Comparison of ENCODE assay signal across 26 mouse cellular contexts in the genomic region with DNA sequence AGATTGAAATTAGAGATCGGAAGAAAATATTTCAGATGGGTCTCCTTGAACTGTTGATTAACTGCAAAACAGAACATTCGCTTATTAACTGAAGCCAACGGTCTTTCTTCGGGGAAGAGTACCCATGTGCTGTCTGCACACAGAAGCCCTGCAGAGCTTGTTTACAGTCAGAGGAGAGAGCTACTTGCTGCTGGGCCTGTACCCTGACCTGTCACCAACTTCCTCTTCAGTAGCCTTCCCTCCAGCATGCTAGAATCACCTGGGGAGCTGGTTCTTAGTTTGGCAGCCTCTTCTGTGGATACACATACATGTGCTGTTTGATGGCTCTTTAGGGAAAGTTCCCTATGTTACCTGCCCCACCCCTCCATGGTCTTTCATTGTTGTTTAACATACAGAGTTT. TPM values are rescaled to one million over a fixed set of nuclear protein-coding genes. Genes with fewer than 3 reads are reported as not detected.
DNase-seq lines count a peak whose midpoint lies in the region; ATAC-seq and TF ChIP-seq lines count a peak whose summit lies in the region.
"Had no signal": no experiment of that assay in that cellular context is flagged by ENCODE, and none has a peak within 500 bp of the region (broad histone marks: within the 10 kb centered on the region; RNA-seq: fewer than 3 reads in every experiment).

No protein-coding gene starts in this region.

- peak overlapping the region; percentile 17; the same call in 1 of the 2 replicates for H3K27ac ChIP-seq in liver, embryonic 11.5 days (ENCODE audit: low read depth, low read length)
- H3K27ac ChIP-seq in bone marrow, adult 2 months (ENCODE audit: control insufficient read depth, insufficient read depth, low read depth, low read length, poor library complexity) = peak overlapping the region; percentile 50; the same call in 1 of the 2 replicates
- peak overlapping the region; percentile 96 for H3K27ac ChIP-seq in liver, embryonic 12.5 days
- no peak overlapping the region for H3K27ac ChIP-seq in cerebellum, adult 2 months (ENCODE audit: insufficient read depth, low read length)
- H3K27ac ChIP-seq: forebrain, embryonic 13.5 days; gastrocnemius, adult 2 months; intestine, embryonic 15.5 days; limb, embryonic 10.5 days had no signal

- H3K27me3 ChIP-seq in liver, embryonic 11.5 days (replicated peaks; ENCODE audit: control insufficient read depth, insufficient read depth, low read length) = no peaks in the 10 kb centered on the region
- peaks cover 32% of the 10 kb centered on the region for H3K27me3 ChIP-seq in liver, embryonic 12.5 days (replicated peaks)
- H3K27me3 ChIP-seq in cerebellum, adult 2 months (ENCODE audit: control insufficient read depth, insufficient read depth, low read length) = no peaks in the 10 kb centered on the region
- H3K27me3 ChIP-seq: forebrain, embryonic 13.5 days; intestine, embryonic 15.5 days had no signal

- 85% methylated on average over 4 of the region's 4 CpGs for WGBS in liver, embryonic 11.5 days
- WGBS in bone marrow, adult 2 months = 70% methylated on average over 4 of the region's 4 CpGs
- WGBS in liver, embryonic 12.5 days (ENCODE audit: insufficient replicate concordance) = 65% methylated on average over 4 of the region's 4 CpGs
- 87% methylated on average over 4 of the region's 4 CpGs for WGBS in cerebellum, adult 2 months

- no peak for TF ChIP-seq CTCF in bone marrow, adult 2 months (IDR thresholded peaks at IDR 0.05; ENCODE audit: control insufficient read depth, insufficient read depth, low read length)
- no peak for TF ChIP-seq CTCF in cerebellum, adult 2 months (IDR thresholded peaks at IDR 0.05; ENCODE audit: borderline replicate concordance, insufficient read depth, low read depth, low read length)

- H3K4me1 ChIP-seq in liver, embryonic 11.5 days (replicated peaks; ENCODE audit: control insufficient read depth, insufficient read depth, low read length) = peaks cover 13% of the 10 kb centered on the region
- no peaks in the 10 kb centered on the region; the same call in none of the 2 replicates for H3K4me1 ChIP-seq in bone marrow, adult 2 months (ENCODE audit: control insufficient read depth, insufficient read depth, low read length)
- peaks cover 59% of the 10 kb centered on the region for H3K4me1 ChIP-seq in liver, embryonic 12.5 days
- no peaks in the 10 kb centered on the region for H3K4me1 ChIP-seq in cerebellum, adult 2 months (ENCODE audit: control insufficient read depth, insufficient read depth, low read length)
- H3K4me1 ChIP-seq: intestine, embryonic 15.5 days had no signal

- TF ChIP-seq POLR2A in bone marrow, adult 2 months (IDR thresholded peaks at IDR 0.05; ENCODE audit: borderline replicate concordance, control insufficient read depth, low read depth, low read length) = no peak
- no peak for TF ChIP-seq POLR2A in cerebellum, adult 2 months (IDR thresholded peaks at IDR 0.05; ENCODE audit: borderline replicate concordance, insufficient read depth, low read length)

- no peak for ATAC-seq in liver, embryonic 11.5 days (replicated peaks; ENCODE audit: low FRiP score)
- ATAC-seq in liver, embryonic 12.5 days = no peak
- ATAC-seq in CD4-positive, CD25-positive, alpha-beta regulatory T cell, adult 4 months = no peak
- ATAC-seq: forebrain, embryonic 13.5 days; hindbrain, embryonic 16.5 days; intestine, embryonic 15.5 days had no signal

- H3K9ac ChIP-seq in liver, embryonic 11.5 days (ENCODE audit: low read depth, low read length) = no peak overlapping the region
- peak overlapping the region; percentile 73 for H3K9ac ChIP-seq in liver, embryonic 12.5 days
- H3K9ac ChIP-seq: forebrain, embryonic 13.5 days; intestine, embryonic 15.5 days had no signal

- no peak for DNase-seq in liver, embryonic 11.5 days (ENCODE audit: low spot score)
- DNase-seq in liver = no peak
- no peak for DNase-seq in urinary bladder, postnatal 4 days (ENCODE audit: low spot score in 2 of 2)
- DNase-seq in cerebellum, adult 2 months = no peak
- DNase-seq: adrenal gland, postnatal 25 days; cerebellum, postnatal 10 days; gastrocnemius, adult 2 months; kidney, adult 8-10 months; kidney, postnatal 10 days; lung, postnatal 10 days; midbrain, embryonic 14.5 days; right cerebral cortex, postnatal 25 days; spleen, adult 18-20 months had no signal

- H3K36me3 ChIP-seq in liver, embryonic 11.5 days (ENCODE audit: control insufficient read depth, insufficient read depth, low read length) = no peaks in the 10 kb centered on the region
- peaks cover 21% of the 10 kb centered on the region; the same call in 1 of the 2 replicates for H3K36me3 ChIP-seq in liver, embryonic 12.5 days
- H3K36me3 ChIP-seq: intestine, embryonic 15.5 days; limb, embryonic 10.5 days had no signal

- H3K4me3 ChIP-seq in liver, embryonic 11.5 days (ENCODE audit: low read depth, low read length) = peak overlapping the region; percentile 5; the same call in 1 of the 2 replicates
- peak overlapping the region; percentile 77 for H3K4me3 ChIP-seq in bone marrow, adult 2 months (replicated peaks; ENCODE audit: control insufficient read depth, low read depth, low read length)
- H3K4me3 ChIP-seq in liver, embryonic 12.5 days = peak overlapping the region; percentile 62
- no peak overlapping the region for H3K4me3 ChIP-seq in cerebellum, adult 2 months (replicated peaks; ENCODE audit: insufficient read depth, low read depth, low read length)
- H3K4me3 ChIP-seq: forebrain, embryonic 13.5 days; gastrocnemius, adult 2 months; intestine, embryonic 15.5 days; limb, embryonic 10.5 days had no signal

- peak overlapping the region; percentile 32 for H3K4me2 ChIP-seq in liver, embryonic 11.5 days
- peak overlapping the region; percentile 63 for H3K4me2 ChIP-seq in liver, embryonic 12.5 days
- H3K4me2 ChIP-seq: forebrain, embryonic 13.5 days; intestine, embryonic 15.5 days had no signal

- no peaks in the 10 kb centered on the region for H3K9me3 ChIP-seq in liver, embryonic 11.5 days (ENCODE audit: control insufficient read depth, low read length)
- H3K9me3 ChIP-seq in liver, embryonic 12.5 days (replicated peaks) = no peaks in the 10 kb centered on the region
- H3K9me3 ChIP-seq: forebrain, embryonic 13.5 days; intestine, embryonic 15.5 days; limb, embryonic 10.5 days had no signal

RNA-seq across cellular contexts. Expression of a gene that starts 0.9 kb away (rescaled TPM):
- polyA plus RNA-seq in liver, embryonic 11.5 days (2014; fragmentation: Nextera tagmentation; extraction: Ambion mirVana) = 2.1 and 2.4 TPM in 2 replicates
- polyA plus RNA-seq in bone marrow, adult 2 months (2011; ENCODE audit: insufficient read depth, insufficient read length, low replicate concordance, missing spikeins) = 24.0 and 30.8 TPM in 2 replicates
- polyA plus RNA-seq in liver, embryonic 12.5 days (2016; fragmentation: Nextera tagmentation; extraction: Ambion mirVana) = 14.5 and 15.6 TPM in 2 replicates
- not detected for polyA plus RNA-seq in CD4-positive, CD25-positive, alpha-beta regulatory T cell, adult 4 months (2017; shearing (Covaris generic))
- polyA plus RNA-seq in cerebellum, adult 2 months (2012; rRNA removed) = 0.03 TPM in 1 of 2 replicates, not detected in the other
- polyA plus RNA-seq: C2C12; cortical plate, adult 2 months; gonadal fat pad, adult 2 months; hindbrain, embryonic 16.5 days; liver, adult 2 months; thymus, postnatal 0 days; urinary bladder, adult 2 months had no signal

RNA-seq across cellular contexts. Expression of a gene that starts 13.2 kb away (rescaled TPM):
- polyA plus RNA-seq in liver, embryonic 11.5 days (2014; fragmentation: Nextera tagmentation; extraction: Ambion mirVana) = 52.2 and 56.3 TPM in 2 replicates
- 43.7 and 59.2 TPM in 2 replicates for polyA plus RNA-seq in bone marrow, adult 2 months (2011; ENCODE audit: insufficient read depth, insufficient read length, low replicate concordance, missing spikeins)
- 32.8 and 33.4 TPM in 2 replicates for polyA plus RNA-seq in liver, embryonic 12.5 days (2016; fragmentation: Nextera tagmentation; extraction: Ambion mirVana)
- 10 to 100 TPM; 52.3 to 63.9 TPM for polyA plus RNA-seq in CD4-positive, CD25-positive, alpha-beta regulatory T cell, adult 4 months (2017; shearing (Covaris generic))
- polyA plus RNA-seq in cerebellum, adult 2 months (2012; rRNA removed) = 116 and 117 TPM in 2 replicates

RNA-seq across cellular contexts. Expression of a gene that starts 16.8 kb away (rescaled TPM):
- 12.4 and 13.7 TPM in 2 replicates for polyA plus RNA-seq in liver, embryonic 11.5 days (2014; fragmentation: Nextera tagmentation; extraction: Ambion mirVana)
- 1.6 and 7.3 TPM in 2 replicates for polyA plus RNA-seq in bone marrow, adult 2 months (2011; ENCODE audit: insufficient read depth, insufficient read length, low replicate concordance, missing spikeins)
- polyA plus RNA-seq in liver, embryonic 12.5 days (2016; fragmentation: Nextera tagmentation; extraction: Ambion mirVana) = 8.2 and 8.3 TPM in 2 replicates
- polyA plus RNA-seq in CD4-positive, CD25-positive, alpha-beta regulatory T cell, adult 4 months (2017; shearing (Covaris generic)) = 10 to 100 TPM; 12.5 TPM
- 8.6 and 9.8 TPM in 2 replicates for polyA plus RNA-seq in cerebellum, adult 2 months (2012; rRNA removed)
